8 mouse cellular contexts compared by ENCODE assay signal in the genomic region with DNA sequence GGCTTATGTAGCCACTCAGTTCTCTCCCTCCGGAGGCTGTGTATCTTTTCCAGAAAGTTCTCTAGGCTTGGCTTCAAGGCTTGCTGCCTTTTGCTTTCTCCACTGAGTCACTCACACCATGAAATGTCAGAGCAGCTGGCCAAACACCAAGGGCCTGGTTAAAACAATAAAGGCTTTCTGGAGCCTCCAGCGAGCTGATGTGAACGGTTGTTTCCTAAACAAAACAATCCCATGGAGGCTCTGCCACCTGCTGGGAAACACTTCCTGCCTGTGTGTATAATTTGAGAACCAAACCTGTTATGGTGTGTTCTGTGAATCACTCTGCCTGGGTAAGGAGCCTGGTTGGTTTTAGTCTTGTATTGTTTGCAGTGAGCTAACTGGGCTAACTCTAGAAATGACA.
DNase-seq lines count a peak whose midpoint lies in the region; ATAC-seq lines count a peak whose summit lies in the region.

No protein-coding gene starts in this region.

- 16% methylated on average over 3 of the region's 3 CpGs for WGBS in embryonic facial prominence, embryonic 10.5 days
- 8% methylated on average over 3 of the region's 3 CpGs for WGBS in large intestine, adult 2 months
- 9% methylated on average over 3 of the region's 3 CpGs for WGBS in lung, embryonic 16.5 days

- peak; percentile 7 to 15 for DNase-seq in urinary bladder, adult 18-20 months (ENCODE audit: low spot score in 2 of 2)
- DNase-seq in urinary bladder, postnatal 4 days (ENCODE audit: low spot score in 2 of 2), result no peak
- peak; percentile 45 for DNase-seq in embryonic facial prominence, embryonic 10.5 days (ENCODE audit: low spot score)
- DNase-seq in heart, adult 8-10 months (ENCODE audit: low spot score), result peak; percentile 24
- DNase-seq in large intestine, adult 2 months (ENCODE audit: low read depth, low spot score), result peak; percentile 8
- DNase-seq in retina, postnatal 1 day, result peak; percentile 79
- no peak for DNase-seq in spleen, postnatal 14 days (ENCODE audit: low spot score in 2 of 2)

- no peaks in the 10 kb centered on the region for H3K36me3 ChIP-seq in embryonic facial prominence, embryonic 10.5 days (replicated peaks)
- H3K36me3 ChIP-seq in lung, embryonic 16.5 days (ENCODE audit: control insufficient read depth, insufficient read depth, low read length), result no peaks in the 10 kb centered on the region

- peaks cover 21% of the 10 kb centered on the region for H3K4me1 ChIP-seq in embryonic facial prominence, embryonic 10.5 days
- peaks cover 15% of the 10 kb centered on the region for H3K4me1 ChIP-seq in lung, embryonic 16.5 days (replicated peaks; ENCODE audit: control insufficient read depth, insufficient read depth, low read length)

- 0 out of 2 replicates have a peak overlapping the region, but pooled peaks have one; percentile 48 for H3K27ac ChIP-seq in embryonic facial prominence, embryonic 10.5 days (replicated peaks)
- peak overlapping the region; percentile 27; the same call in 1 of the 2 replicates for H3K27ac ChIP-seq in lung, embryonic 16.5 days (ENCODE audit: low read length)

- H3K9me3 ChIP-seq in embryonic facial prominence, embryonic 10.5 days, result no peaks in the 10 kb centered on the region
- H3K9me3 ChIP-seq in lung, embryonic 16.5 days (ENCODE audit: control insufficient read depth, low read length), result no peaks in the 10 kb centered on the region; the same call in 1 of the 2 replicates

- peaks cover 20% of the 10 kb centered on the region for H3K27me3 ChIP-seq in embryonic facial prominence, embryonic 10.5 days (replicated peaks; ENCODE audit: low read depth, poor library complexity, severe bottlenecking)
- no peaks in the 10 kb centered on the region for H3K27me3 ChIP-seq in lung, embryonic 16.5 days (ENCODE audit: control insufficient read depth, insufficient read depth, low read depth, low read length)

- ATAC-seq in lung, embryonic 16.5 days (ENCODE audit: low read depth), result no peak

- H3K9ac ChIP-seq in lung, embryonic 16.5 days (ENCODE audit: low read length), result no peak overlapping the region

- H3K4me2 ChIP-seq in lung, embryonic 16.5 days (ENCODE audit: low read depth, low read length), result peak overlapping the region; percentile 51; the same call in 1 of the 2 replicates

- no peak overlapping the region for H3K4me3 ChIP-seq in embryonic facial prominence, embryonic 10.5 days
- H3K4me3 ChIP-seq in lung, embryonic 16.5 days (ENCODE audit: low read length), result no peak overlapping the region

Comparison
In these comparisons a context has a peak if more than half of its experiments do, and no peak if none do; other contexts are left out.
1. DNase-seq: peak in urinary bladder, adult 18-20 months (2 of 2), embryonic facial prominence, embryonic 10.5 days (single experiment), heart, adult 8-10 months (single experiment), large intestine, adult 2 months (single experiment) and retina, postnatal 1 day (single experiment); none in urinary bladder, postnatal 4 days (0 of 2) and spleen, postnatal 14 days (0 of 2).